Mouse (Mus musculus) liver, adult 2 months (tissue): ENCODE results near the gene Tcf7.

ENCODE experiments used
- CTCF ChIP-seq: fragments of 200-500 bp; IDR thresholded peaks from 2 replicates; pipeline ENCODE4 v1.5.1; 2011; ENCODE audit warnings: low read depth, low read length, control low read depth
- POLR2A ChIP-seq: fragments of 200-500 bp; IDR thresholded peaks from 2 replicates; pipeline ENCODE4 v1.6.1; 2011; ENCODE audit warnings: low read length, control low read depth; ENCODE audit not compliant: insufficient read depth; ENCODE audit errors: extremely low read depth

DNA sequence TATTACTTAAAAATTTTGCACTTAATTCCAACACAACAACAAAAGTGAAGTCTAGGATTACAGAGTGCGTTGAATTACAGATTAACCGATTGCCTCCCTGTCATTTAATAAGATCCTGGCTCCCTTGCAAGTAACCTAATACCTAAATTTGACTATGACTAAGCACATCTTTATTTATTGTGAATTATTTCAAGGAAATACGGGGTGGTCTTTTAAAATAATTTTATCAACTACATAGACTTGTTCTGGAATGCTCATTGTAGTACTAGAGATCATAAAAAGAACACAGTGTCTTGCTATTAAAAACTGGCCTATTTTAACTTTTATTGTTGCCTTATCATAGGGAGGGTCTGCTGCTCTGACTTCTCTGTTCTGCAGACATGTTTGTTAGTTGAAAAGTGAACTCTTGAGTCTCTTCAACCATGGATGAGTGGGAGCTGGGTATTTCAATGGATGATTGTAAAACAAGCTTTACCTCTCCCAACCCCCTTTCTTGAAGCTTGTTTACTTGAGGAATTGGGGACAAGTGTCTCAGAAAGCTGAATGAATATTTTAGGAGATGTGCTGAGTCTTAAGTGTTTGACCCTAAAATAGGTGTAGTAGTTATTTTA lies 49.7 kb downstream of the Tcf7 start:
- TF ChIP-seq CTCF, result no peak
- no peak for TF ChIP-seq POLR2A
